Mouse (Mus musculus): ENCODE measurements around the gene Tmem251. TPM values are rescaled to one million over a fixed set of nuclear protein-coding genes. Genes with fewer than 3 reads are reported as not detected.

The Tmem251 gene
- polyA plus RNA-seq, 1 experiment from 2014 or later, result 9.4 TPM

GRCm38 (mm10) chr12:102761668-102762067 lies 18.1 kb downstream of the Tmem251 start:
- no peak for ATAC-seq (ENCODE audit: insufficient number of reproducible peaks, low FRiP score, low TSS enrichment, low read depth)
- Histone ChIP-seq H3K27me3 (no peaks in the 10 kb centered on the region), H3K4me3 (no peak overlapping the region), H3K9ac (no peak overlapping the region), H3K9me3 (no peaks in the 10 kb centered on the region), H3K4me1 (peaks cover 13% of the 10 kb centered on the region), H3K36me3 (peaks cover 32% of the 10 kb centered on the region), H3K27ac (no peak overlapping the region), H3K4me2 (no peak overlapping the region)
- WGBS, result 81% methylated on average over 3 of the region's 3 CpGs

GRCm38 (mm10) chr12:102763696-102764095 lies 20.1 kb downstream of the Tmem251 start:
- no peak overlapping the region for H3K9ac ChIP-seq
- H3K4me3 ChIP-seq, result no peak overlapping the region
- H3K9me3 ChIP-seq, result no peaks in the 10 kb centered on the region
- no peak overlapping the region for H3K27ac ChIP-seq
- no peaks in the 10 kb centered on the region for H3K27me3 ChIP-seq
- no peak overlapping the region for H3K4me2 ChIP-seq
- peaks cover 50% of the 10 kb centered on the region for H3K36me3 ChIP-seq
- ATAC-seq (ENCODE audit: insufficient number of reproducible peaks, low FRiP score, low TSS enrichment, low read depth), result no peak
- H3K4me1 ChIP-seq, result peaks cover 9% of the 10 kb centered on the region

- H3K9me3 ChIP-seq, result no peaks in the 10 kb centered on the region
- no peaks in the 10 kb centered on the region for H3K4me1 ChIP-seq
- peaks cover 86% of the 10 kb centered on the region for H3K36me3 ChIP-seq
- no peak overlapping the region for H3K27ac ChIP-seq
- H3K27me3 ChIP-seq, result no peaks in the 10 kb centered on the region
- H3K4me3 ChIP-seq, result no peak overlapping the region
- no peak overlapping the region for H3K9ac ChIP-seq
- 87% methylated on average over 4 of the region's 4 CpGs for WGBS
- ATAC-seq (ENCODE audit: insufficient number of reproducible peaks, low FRiP score, low TSS enrichment, low read depth), result no peak
- H3K4me2 ChIP-seq, result no peak overlapping the region
These were observed 25.4 kb downstream of the Tmem251 start for GRCm38 (mm10) chr12:102769000-102769399.

DNA sequence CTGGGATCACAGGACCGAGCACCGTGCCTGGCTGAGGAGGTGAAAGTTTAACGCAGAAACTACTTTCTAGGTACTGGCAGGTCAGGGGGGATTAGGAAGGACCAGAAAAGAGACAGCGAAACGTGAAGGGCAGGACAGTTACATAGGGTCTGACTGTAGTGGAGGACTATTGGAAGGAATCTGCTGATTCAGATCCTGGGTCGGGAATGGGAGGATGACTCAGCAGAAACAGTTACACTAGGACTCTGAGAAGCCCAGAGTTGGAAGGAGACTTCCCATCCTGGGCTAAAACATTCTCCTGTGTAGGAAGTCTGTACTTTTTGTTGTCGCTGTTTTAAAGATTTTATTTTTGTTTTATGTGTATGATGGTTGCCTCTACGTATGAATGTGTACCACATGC lies 28.0 kb downstream of the Tmem251 start:
- no peak overlapping the region for H3K4me3 ChIP-seq
- H3K27me3 ChIP-seq, result no peaks in the 10 kb centered on the region
- no peak for ATAC-seq (ENCODE audit: insufficient number of reproducible peaks, low FRiP score, low TSS enrichment, low read depth)
- H3K4me2 ChIP-seq, result no peak overlapping the region
- H3K36me3 ChIP-seq, result peaks cover 86% of the 10 kb centered on the region
- H3K9ac ChIP-seq, result no peak overlapping the region
- WGBS, result 94% methylated on average over 8 of the region's 8 CpGs
- no peak overlapping the region for H3K27ac ChIP-seq
- H3K4me1 ChIP-seq, result no peaks in the 10 kb centered on the region
- no peaks in the 10 kb centered on the region for H3K9me3 ChIP-seq

- Histone ChIP-seq H3K27ac (no peak overlapping the region), H3K4me1 (no peaks in the 10 kb centered on the region), H3K4me2 (no peak overlapping the region), H3K9me3 (no peaks in the 10 kb centered on the region), H3K4me3 (no peak overlapping the region), H3K27me3 (no peaks in the 10 kb centered on the region), H3K9ac (no peak overlapping the region), H3K36me3 (peaks cover 84% of the 10 kb centered on the region)
- no peak for ATAC-seq (ENCODE audit: insufficient number of reproducible peaks, low FRiP score, low TSS enrichment, low read depth)
- 92% methylated on average over 5 of the region's 5 CpGs for WGBS
These were observed 29.1 kb downstream of the Tmem251 start for GRCm38 (mm10) chr12:102772676-102773075.

DNA sequence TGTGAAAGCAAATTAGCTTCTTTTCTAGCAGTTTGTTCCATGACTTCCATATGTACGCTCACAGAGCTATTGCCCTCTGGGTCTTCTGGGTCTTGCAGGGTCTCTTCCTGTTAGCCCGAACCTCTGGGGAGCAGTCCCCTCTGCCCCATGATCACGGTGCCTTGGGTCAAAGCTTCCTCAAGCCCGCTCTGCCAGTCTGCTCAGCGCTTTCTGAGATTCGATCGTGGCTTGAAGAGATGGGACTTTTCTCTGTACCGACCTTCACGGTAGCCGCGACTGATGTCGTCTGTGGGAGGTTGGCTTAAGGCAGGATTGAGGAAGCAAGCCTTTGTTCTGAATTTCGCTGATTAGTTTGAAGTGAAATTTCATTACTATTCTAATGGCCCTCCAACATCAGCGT lies 32.5 kb downstream of the Tmem251 start:
- no peak for ATAC-seq (ENCODE audit: insufficient number of reproducible peaks, low FRiP score, low TSS enrichment, low read depth)
- Histone ChIP-seq H3K9me3 (no peaks in the 10 kb centered on the region), H3K4me1 (no peaks in the 10 kb centered on the region), H3K4me3 (no peak overlapping the region), H3K9ac (no peak overlapping the region), H3K4me2 (no peak overlapping the region), H3K36me3 (peaks cover 61% of the 10 kb centered on the region), H3K27me3 (no peaks in the 10 kb centered on the region), H3K27ac (no peak overlapping the region)
- 93% methylated on average over 14 of the region's 14 CpGs for WGBS

GRCm38 (mm10) chr12:102778151-102778550 lies 34.6 kb downstream of the Tmem251 start:
- H3K27ac ChIP-seq, result no peak overlapping the region
- WGBS, result 85% methylated on average over 5 of the region's 5 CpGs
- H3K4me3 ChIP-seq, result no peak overlapping the region
- H3K9ac ChIP-seq, result no peak overlapping the region
- H3K9me3 ChIP-seq, result no peaks in the 10 kb centered on the region
- H3K4me1 ChIP-seq, result no peaks in the 10 kb centered on the region
- no peak overlapping the region for H3K4me2 ChIP-seq
- peaks cover 44% of the 10 kb centered on the region for H3K36me3 ChIP-seq
- no peaks in the 10 kb centered on the region for H3K27me3 ChIP-seq
- ATAC-seq (ENCODE audit: insufficient number of reproducible peaks, low FRiP score, low TSS enrichment, low read depth), result no peak

- no peak for ATAC-seq (ENCODE audit: insufficient number of reproducible peaks, low FRiP score, low TSS enrichment, low read depth)
- 47% methylated on average over 3 of the region's 3 CpGs for WGBS
- H3K36me3 ChIP-seq, result peaks cover 47% of the 10 kb centered on the region
These were observed 35.9 kb downstream of the Tmem251 start for GRCm38 (mm10) chr12:102779452-102779851.

DNA sequence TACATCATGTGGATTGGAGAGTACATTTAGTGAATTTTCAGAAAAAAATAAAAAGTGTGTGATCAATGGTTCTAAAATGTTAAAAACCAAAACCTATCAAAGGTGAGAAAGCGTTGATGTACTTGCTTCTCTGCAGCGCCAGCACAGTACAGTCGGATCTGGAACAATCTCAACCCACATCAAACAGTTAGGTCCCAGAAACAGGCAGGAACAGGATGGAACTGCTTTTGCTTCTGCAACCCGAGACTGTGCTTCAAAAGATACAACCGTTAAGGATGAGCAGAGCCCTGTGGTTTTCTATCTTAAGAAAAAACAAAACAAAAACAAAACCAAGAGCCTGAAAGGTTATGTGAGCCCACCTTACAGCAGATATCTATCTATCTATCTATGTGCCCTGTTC lies 39.3 kb downstream of the Tmem251 start:
- peaks cover 43% of the 10 kb centered on the region for H3K36me3 ChIP-seq
- no peaks in the 10 kb centered on the region for H3K4me1 ChIP-seq
- no peak overlapping the region for H3K9ac ChIP-seq
- 88% methylated on average over 5 of the region's 5 CpGs for WGBS
- no peak overlapping the region for H3K27ac ChIP-seq
- H3K27me3 ChIP-seq, result no peaks in the 10 kb centered on the region
- H3K4me2 ChIP-seq, result no peak overlapping the region
- no peak overlapping the region for H3K4me3 ChIP-seq
- no peak for ATAC-seq (ENCODE audit: insufficient number of reproducible peaks, low FRiP score, low TSS enrichment, low read depth)
- H3K9me3 ChIP-seq, result no peaks in the 10 kb centered on the region

More at GRCm38 (mm10) chr12:102779452-102779851, 35.9 kb downstream of the Tmem251 start:
- H3K9ac ChIP-seq, result no peak overlapping the region
- no peak overlapping the region for H3K4me2 ChIP-seq
- no peak overlapping the region for H3K4me3 ChIP-seq
- H3K27me3 ChIP-seq, result no peaks in the 10 kb centered on the region
- H3K4me1 ChIP-seq, result no peaks in the 10 kb centered on the region
- no peaks in the 10 kb centered on the region for H3K9me3 ChIP-seq
- no peak overlapping the region for H3K27ac ChIP-seq

- Histone ChIP-seq H3K9ac (no peak overlapping the region), H3K27ac (no peak overlapping the region), H3K4me1 (no peaks in the 10 kb centered on the region), H3K4me3 (no peak overlapping the region), H3K36me3 (peaks cover 50% of the 10 kb centered on the region), H3K4me2 (no peak overlapping the region), H3K9me3 (no peaks in the 10 kb centered on the region), H3K27me3 (no peaks in the 10 kb centered on the region)
- WGBS, result 85% methylated on average over 19 of the region's 19 CpGs
- no peak for ATAC-seq (ENCODE audit: insufficient number of reproducible peaks, low FRiP score, low TSS enrichment, low read depth)
These were observed 41.5 kb downstream of the Tmem251 start for GRCm38 (mm10) chr12:102784899-102785592.

- H3K9ac ChIP-seq, result no peak overlapping the region
- no peaks in the 10 kb centered on the region for H3K4me1 ChIP-seq
- no peak for ATAC-seq (ENCODE audit: insufficient number of reproducible peaks, low FRiP score, low TSS enrichment, low read depth)
- H3K27ac ChIP-seq, result no peak overlapping the region
- H3K4me3 ChIP-seq, result no peak overlapping the region
- 83% methylated on average over 5 of the region's 5 CpGs for WGBS
- H3K27me3 ChIP-seq, result no peaks in the 10 kb centered on the region
- H3K4me2 ChIP-seq, result no peak overlapping the region
- H3K9me3 ChIP-seq, result no peaks in the 10 kb centered on the region
- peaks cover 55% of the 10 kb centered on the region for H3K36me3 ChIP-seq
These were observed 42.0 kb downstream of the Tmem251 start for GRCm38 (mm10) chr12:102785593-102785985.

- Histone ChIP-seq H3K4me3 (no peak overlapping the region), H3K27ac (no peak overlapping the region), H3K27me3 (no peaks in the 10 kb centered on the region), H3K9ac (no peak overlapping the region), H3K36me3 (peaks cover 76% of the 10 kb centered on the region), H3K9me3 (no peaks in the 10 kb centered on the region), H3K4me2 (no peak overlapping the region), H3K4me1 (no peaks in the 10 kb centered on the region)
- no peak for ATAC-seq (ENCODE audit: insufficient number of reproducible peaks, low FRiP score, low TSS enrichment, low read depth)
- WGBS, result 77% methylated on average over 7 of the region's 7 CpGs
These were observed 44.4 kb downstream of the Tmem251 start for GRCm38 (mm10) chr12:102787927-102788326.
